Mouse (Mus musculus): ENCODE results near the gene Trappc10. TPM values are rescaled to one million over a fixed set of nuclear protein-coding genes. Genes with fewer than 3 reads are reported as not detected.
A peak's percentile ranks its signal among the peaks of the same experiment; 100 is the strongest.

Gene Trappc10
- polyA plus RNA-seq, 1 experiment from 2014 or later, result 28.1 TPM

DNA sequence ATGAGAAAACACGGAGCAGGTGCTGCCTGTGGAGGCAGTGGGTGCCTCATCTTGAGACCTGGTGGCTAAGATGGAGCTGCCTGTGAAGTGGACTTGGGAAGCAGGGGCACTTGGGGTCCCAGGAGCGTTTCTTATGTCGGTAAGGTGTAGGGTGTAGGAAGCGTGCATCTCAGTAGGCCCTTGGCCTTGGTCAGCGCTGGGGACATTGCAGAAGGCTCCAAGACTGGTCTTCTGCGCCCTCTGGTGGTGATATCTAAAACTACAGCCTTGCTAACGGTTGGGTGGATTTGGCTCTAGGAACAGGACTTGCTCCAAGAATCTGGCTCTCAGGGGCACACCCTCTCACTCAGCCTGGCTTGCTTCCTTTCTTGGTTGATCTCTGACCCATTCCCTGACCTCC, 84.5 kb downstream of the Trappc10 start:
- H3K4me1 ChIP-seq (replicated peaks; ENCODE audit: control insufficient read depth, insufficient read depth, low read length), result 0 out of 2 replicates have a peak, but pooled peaks cover 3% of the 10 kb centered on the region
- peak; percentile 68 for ATAC-seq
- peak overlapping the region; percentile 6; the same call in 1 of the 2 replicates for H3K4me3 ChIP-seq (ENCODE audit: low read depth, low read length)
- no peak overlapping the region for H3K9ac ChIP-seq (ENCODE audit: low read depth, low read length)
- peak overlapping the region; percentile 60 for H3K4me2 ChIP-seq (replicated peaks; ENCODE audit: low read depth)
- 0 out of 2 replicates have a peak overlapping the region, but pooled peaks have one; percentile 55 for H3K27ac ChIP-seq (ENCODE audit: low read depth, low read length)
- peak; percentile 97 for TF ChIP-seq CTCF (IDR thresholded peaks at IDR 0.05; ENCODE audit: low read depth)
- WGBS, result under 1% methylated on average over 7 of the region's 7 CpGs
- H3K9me3 ChIP-seq (ENCODE audit: control insufficient read depth), result no peaks in the 10 kb centered on the region
- H3K27me3 ChIP-seq (replicated peaks; ENCODE audit: control insufficient read depth, insufficient read depth, low read length), result no peaks in the 10 kb centered on the region
- peaks cover 40% of the 10 kb centered on the region for H3K36me3 ChIP-seq (ENCODE audit: control insufficient read depth, insufficient read depth)

DNA sequence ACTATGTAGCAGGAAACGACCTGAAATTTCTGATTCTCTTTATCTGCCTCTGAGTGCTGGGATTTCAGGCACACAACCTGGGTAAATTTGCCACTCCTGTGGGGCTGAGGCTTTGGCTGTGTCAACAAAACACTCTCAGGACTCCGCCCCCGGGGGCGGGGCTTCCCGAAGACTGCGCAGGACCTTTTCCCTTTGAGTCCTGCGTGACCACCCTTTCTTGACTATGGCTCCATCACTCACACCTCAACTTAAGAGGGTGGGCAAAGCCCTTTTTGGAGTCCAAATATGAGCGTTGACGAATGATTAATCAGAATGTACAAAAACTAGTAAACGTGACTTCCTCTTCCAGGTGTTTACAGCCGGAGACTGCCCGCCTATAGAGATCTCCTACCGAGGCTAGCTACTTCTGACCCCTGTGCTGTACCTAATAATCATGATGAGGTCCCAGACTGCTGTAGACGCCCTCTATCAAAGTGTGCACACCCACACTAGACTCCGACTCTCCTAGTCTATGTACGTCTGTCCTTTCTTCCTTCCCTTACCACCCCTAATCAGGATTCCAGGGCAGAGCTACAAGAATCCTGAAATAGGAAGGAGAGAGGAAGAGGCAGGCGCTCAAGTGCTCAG, 85.1 kb downstream of the Trappc10 start:
- WGBS, result 9% methylated on average over 17 of the region's 17 CpGs
- H3K27me3 ChIP-seq (replicated peaks; ENCODE audit: control insufficient read depth, insufficient read depth, low read length), result no peaks in the 10 kb centered on the region
- 0 out of 2 replicates have a peak overlapping the region, but pooled peaks have one; percentile 55 for H3K27ac ChIP-seq (ENCODE audit: low read depth, low read length)
- H3K4me3 ChIP-seq (ENCODE audit: low read depth, low read length), result peak overlapping the region; percentile 6; the same call in 1 of the 2 replicates
- 0 out of 2 replicates have a peak, but pooled peaks cover 3% of the 10 kb centered on the region for H3K4me1 ChIP-seq (replicated peaks; ENCODE audit: control insufficient read depth, insufficient read depth, low read length)
- H3K9me3 ChIP-seq (ENCODE audit: control insufficient read depth), result no peaks in the 10 kb centered on the region
- peak; percentile 55 for ATAC-seq
- peaks cover 35% of the 10 kb centered on the region; the same call in 1 of the 2 replicates for H3K36me3 ChIP-seq (ENCODE audit: control insufficient read depth, insufficient read depth)
- H3K4me2 ChIP-seq (replicated peaks; ENCODE audit: low read depth), result peak overlapping the region; percentile 60
- no peak overlapping the region for H3K9ac ChIP-seq (ENCODE audit: low read depth, low read length)
- TF ChIP-seq CTCF (IDR thresholded peaks at IDR 0.05; ENCODE audit: low read depth), result no peak

DNA sequence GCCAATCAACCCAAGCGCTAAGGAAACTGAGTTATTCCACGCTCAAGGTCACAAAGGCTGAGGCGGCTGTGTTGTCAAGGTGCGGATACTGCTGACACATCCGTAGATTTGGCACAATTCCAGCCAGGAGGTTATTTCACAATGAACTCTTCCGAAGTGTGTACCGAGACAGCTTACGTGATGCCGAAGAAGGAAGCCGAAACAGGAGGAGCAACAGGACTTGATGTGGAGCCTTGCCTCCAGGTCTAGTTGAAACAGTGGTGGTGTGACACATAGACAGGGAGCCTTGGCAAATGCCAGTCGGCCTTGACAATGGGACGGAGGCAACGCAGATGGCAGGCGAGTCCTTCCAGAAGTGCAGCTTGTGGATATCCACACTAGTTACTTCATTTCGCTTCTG, 86.4 kb downstream of the Trappc10 start:
- H3K4me3 ChIP-seq (ENCODE audit: low read depth, low read length), result no peak overlapping the region
- no peaks in the 10 kb centered on the region for H3K27me3 ChIP-seq (replicated peaks; ENCODE audit: control insufficient read depth, insufficient read depth, low read length)
- H3K36me3 ChIP-seq (ENCODE audit: control insufficient read depth, insufficient read depth), result peaks cover 24% of the 10 kb centered on the region; the same call in 1 of the 2 replicates
- no peak for TF ChIP-seq CTCF (IDR thresholded peaks at IDR 0.05; ENCODE audit: low read depth)
- 0 out of 2 replicates have a peak, but pooled peaks cover 3% of the 10 kb centered on the region for H3K4me1 ChIP-seq (replicated peaks; ENCODE audit: control insufficient read depth, insufficient read depth, low read length)
- H3K9ac ChIP-seq (ENCODE audit: low read depth, low read length), result no peak overlapping the region
- 42% methylated on average over 15 of the region's 15 CpGs for WGBS
- no peaks in the 10 kb centered on the region for H3K9me3 ChIP-seq (ENCODE audit: control insufficient read depth)
- H3K27ac ChIP-seq (ENCODE audit: low read depth, low read length), result no peak overlapping the region
- peak overlapping the region; percentile 30; the same call in 1 of the 2 replicates for H3K4me2 ChIP-seq (replicated peaks; ENCODE audit: low read depth)
- peak; percentile 48 for ATAC-seq

DNA sequence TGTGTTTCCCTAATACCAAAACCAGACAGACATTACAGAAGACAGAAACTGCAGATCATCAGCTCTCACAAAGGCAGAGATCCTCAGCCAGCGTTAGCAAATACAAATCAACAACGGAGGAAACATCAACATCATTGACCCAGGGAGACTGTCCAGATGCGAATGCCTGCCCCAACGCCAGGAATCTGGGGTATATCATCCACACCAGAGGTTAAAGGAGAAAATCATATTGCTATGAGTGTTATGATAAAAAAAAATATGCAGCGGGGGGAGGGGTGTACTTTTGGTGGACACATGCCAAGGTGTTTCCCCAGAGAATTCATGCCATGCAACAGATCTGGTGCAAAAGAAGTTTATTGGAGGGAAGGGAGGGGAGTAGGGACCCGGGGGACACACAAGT, 87.5 kb downstream of the Trappc10 start:
- H3K9ac ChIP-seq (ENCODE audit: low read depth, low read length), result no peak overlapping the region
- ATAC-seq, result no peak
- WGBS, result 55% methylated on average over 6 of the region's 6 CpGs
- no peak overlapping the region for H3K4me2 ChIP-seq (replicated peaks; ENCODE audit: low read depth)
- peaks cover 14% of the 10 kb centered on the region; the same call in 1 of the 2 replicates for H3K36me3 ChIP-seq (ENCODE audit: control insufficient read depth, insufficient read depth)
- TF ChIP-seq CTCF (IDR thresholded peaks at IDR 0.05; ENCODE audit: low read depth), result no peak
- H3K27me3 ChIP-seq (replicated peaks; ENCODE audit: control insufficient read depth, insufficient read depth, low read length), result no peaks in the 10 kb centered on the region
- H3K4me3 ChIP-seq (ENCODE audit: low read depth, low read length), result no peak overlapping the region
- no peaks in the 10 kb centered on the region for H3K9me3 ChIP-seq (ENCODE audit: control insufficient read depth)
- H3K27ac ChIP-seq (ENCODE audit: low read depth, low read length), result no peak overlapping the region
- 0 out of 2 replicates have a peak, but pooled peaks cover 3% of the 10 kb centered on the region for H3K4me1 ChIP-seq (replicated peaks; ENCODE audit: control insufficient read depth, insufficient read depth, low read length)

DNA sequence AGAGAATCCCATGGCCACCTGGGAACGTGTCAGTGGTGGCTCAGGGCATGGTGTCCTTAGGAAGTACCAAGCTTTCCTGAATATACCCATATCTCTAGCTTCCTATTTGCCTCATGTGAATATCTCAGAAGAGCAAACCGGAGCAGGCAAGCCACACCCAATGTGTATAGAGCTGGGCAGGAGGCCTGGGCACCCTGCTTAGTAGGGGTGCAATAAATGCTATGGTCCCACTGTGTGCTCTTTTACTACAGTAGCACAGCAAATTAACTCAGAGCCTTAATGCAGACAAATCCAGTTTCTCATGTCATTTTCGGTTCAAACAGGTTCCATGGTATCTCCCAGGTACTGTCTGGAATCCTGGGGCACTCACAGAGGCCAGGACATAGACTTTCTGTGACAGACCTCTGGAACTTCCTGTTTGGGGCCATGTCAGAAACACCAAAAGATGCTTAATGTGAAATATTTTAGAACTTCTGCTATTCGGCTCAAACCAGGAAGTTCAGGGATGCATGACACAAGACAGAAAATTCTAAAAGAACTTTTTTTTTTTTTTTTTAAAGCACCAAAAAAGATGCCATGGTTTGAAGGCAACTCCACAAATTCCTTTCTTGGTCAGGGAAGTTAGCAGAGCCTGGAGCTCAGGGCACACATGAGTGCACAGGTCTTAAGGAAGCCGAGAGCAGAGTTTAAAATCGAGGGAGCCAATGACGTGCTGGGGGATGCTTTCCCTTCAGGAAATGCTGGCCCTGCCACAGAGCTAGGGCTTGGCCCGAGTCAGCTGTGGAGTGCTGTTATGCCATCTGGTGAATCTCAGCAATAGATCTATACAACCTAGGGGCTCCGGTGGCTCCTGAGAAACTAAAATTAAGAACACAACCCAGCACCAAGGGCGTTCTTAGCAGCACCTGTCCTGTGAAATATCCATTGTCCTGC, 95.3 kb downstream of the Trappc10 start:
- Histone ChIP-seq H3K4me2 (replicated peaks; ENCODE audit: low read depth) (no peak overlapping the region), H3K9ac (ENCODE audit: low read depth, low read length) (no peak overlapping the region)
- 63% methylated on average over 10 of the region's 10 CpGs for whole genome bisulfite sequencing

More for the DNA sequence above, 95.3 kb downstream of the Trappc10 start:
- Histone ChIP-seq H3K27ac (ENCODE audit: low read depth, low read length) (peak overlapping the region; percentile 77), H3K9me3 (ENCODE audit: control insufficient read depth) (no peaks in the 10 kb centered on the region), H3K27me3 (replicated peaks; ENCODE audit: control insufficient read depth, insufficient read depth, low read length) (no peaks in the 10 kb centered on the region), H3K36me3 (ENCODE audit: control insufficient read depth, insufficient read depth) (no peaks in the 10 kb centered on the region), H3K4me3 (ENCODE audit: low read depth, low read length) (no peak overlapping the region), H3K4me1 (replicated peaks; ENCODE audit: control insufficient read depth, insufficient read depth, low read length) (peaks cover 9% of the 10 kb centered on the region; the same call in 1 of the 2 replicates)
- ATAC-seq, result no peak
- TF ChIP-seq CTCF (IDR thresholded peaks at IDR 0.05; ENCODE audit: low read depth), result no peak
